Mouse (Mus musculus): Measurements from ENCODE around the gene Pde8b. TPM values are rescaled to one million over a fixed set of nuclear protein-coding genes. Genes with fewer than 3 reads are reported as not detected.
"Not testable (repeated sequence)": the region's sequence is repeated elsewhere in the genome, so short reads cannot be mapped to it uniquely, and the experiment has no call there.

The Pde8b gene
- polyA plus RNA-seq, 1 experiment from 2014 or later, result 1.9 TPM

DNA sequence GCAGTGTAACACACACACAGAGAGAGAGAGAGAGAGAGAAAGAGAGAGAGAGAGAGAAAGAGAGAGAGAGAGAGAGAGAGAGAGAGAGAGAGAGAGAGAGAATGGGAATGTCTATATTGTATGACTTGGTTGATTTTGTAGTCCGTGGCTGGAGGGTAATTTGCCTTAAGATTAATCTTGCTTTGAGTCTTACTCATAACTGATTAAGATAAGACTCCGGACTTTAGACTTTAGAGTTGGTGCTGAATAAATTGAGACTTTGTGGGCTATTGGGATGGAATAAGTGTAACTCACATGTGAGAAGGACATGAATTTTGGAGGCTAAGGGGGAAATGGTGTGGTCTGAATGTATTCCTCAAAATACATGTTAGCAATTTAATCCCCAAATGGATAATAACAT lies 7.1 kb downstream of the Pde8b start:
- no peak overlapping the region for H3K4me3 ChIP-seq
- no peaks in the 10 kb centered on the region for H3K36me3 ChIP-seq
- H3K9me3 ChIP-seq, result no peaks in the 10 kb centered on the region
- WGBS, result 90% methylated on average over 2 of the region's 2 CpGs
- no peaks in the 10 kb centered on the region for H3K27me3 ChIP-seq (ENCODE audit: insufficient read depth, poor library complexity, severe bottlenecking)
- no peak for DNase-seq (ENCODE audit: low spot score)
- no peak overlapping the region for H3K27ac ChIP-seq
- H3K4me1 ChIP-seq (replicated peaks), result no peaks in the 10 kb centered on the region

DNA sequence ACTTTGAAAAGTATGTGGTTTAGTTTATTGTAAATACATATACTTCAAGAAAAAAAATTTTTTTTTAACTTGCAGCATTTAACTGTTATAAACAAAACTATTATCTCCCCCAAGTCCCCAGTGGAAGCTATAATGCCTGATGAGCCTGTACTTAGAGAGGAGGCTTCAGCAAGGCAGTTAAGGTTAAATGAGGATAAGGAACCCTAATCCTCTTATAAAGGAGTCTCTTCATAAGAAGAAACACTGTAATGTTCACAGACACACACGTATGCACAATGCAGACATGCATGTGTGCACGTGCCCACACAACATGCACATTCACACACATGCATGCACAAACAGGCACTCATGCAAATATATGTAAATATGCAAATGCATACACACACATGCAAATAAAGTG lies 12.6 kb downstream of the Pde8b start:
- H3K4me1 ChIP-seq (replicated peaks), result no peaks in the 10 kb centered on the region
- no peaks in the 10 kb centered on the region for H3K27me3 ChIP-seq (ENCODE audit: insufficient read depth, poor library complexity, severe bottlenecking)
- no peak overlapping the region for H3K4me3 ChIP-seq
- no peaks in the 10 kb centered on the region for H3K9me3 ChIP-seq
- H3K36me3 ChIP-seq, result no peaks in the 10 kb centered on the region
- H3K27ac ChIP-seq, result no peak overlapping the region
- 99% methylated on average over 2 of the region's 2 CpGs for WGBS
- no peak for DNase-seq (ENCODE audit: low spot score)

DNA sequence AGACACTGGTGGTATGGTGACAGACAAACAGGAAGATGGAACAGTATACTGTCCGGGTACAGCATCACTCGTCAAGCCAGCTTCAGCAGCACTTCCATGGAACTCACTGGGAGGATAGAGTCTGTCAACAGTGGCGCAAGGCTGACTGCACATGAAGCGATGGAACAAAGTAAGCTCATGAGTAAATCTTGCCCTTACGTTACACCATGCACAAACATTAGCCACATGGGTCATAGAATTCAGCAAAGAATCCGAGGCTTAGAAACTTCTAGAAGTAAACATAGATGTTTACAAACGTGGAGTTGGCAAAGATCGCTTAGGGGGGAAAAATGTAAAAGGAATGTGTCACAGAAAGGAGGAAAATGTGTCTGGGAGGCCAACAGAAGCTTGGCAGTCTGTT lies 14.9 kb downstream of the Pde8b start:
- Histone ChIP-seq H3K36me3 (no peaks in the 10 kb centered on the region), H3K9me3 (no peaks in the 10 kb centered on the region), H3K27ac (no peak overlapping the region), H3K4me3 (no peak overlapping the region), H3K27me3 (ENCODE audit: insufficient read depth, poor library complexity, severe bottlenecking) (no peaks in the 10 kb centered on the region), H3K4me1 (replicated peaks) (no peaks in the 10 kb centered on the region)
- 81% methylated on average over 8 of the region's 8 CpGs for WGBS
- DNase-seq (ENCODE audit: low spot score), result no peak

DNA sequence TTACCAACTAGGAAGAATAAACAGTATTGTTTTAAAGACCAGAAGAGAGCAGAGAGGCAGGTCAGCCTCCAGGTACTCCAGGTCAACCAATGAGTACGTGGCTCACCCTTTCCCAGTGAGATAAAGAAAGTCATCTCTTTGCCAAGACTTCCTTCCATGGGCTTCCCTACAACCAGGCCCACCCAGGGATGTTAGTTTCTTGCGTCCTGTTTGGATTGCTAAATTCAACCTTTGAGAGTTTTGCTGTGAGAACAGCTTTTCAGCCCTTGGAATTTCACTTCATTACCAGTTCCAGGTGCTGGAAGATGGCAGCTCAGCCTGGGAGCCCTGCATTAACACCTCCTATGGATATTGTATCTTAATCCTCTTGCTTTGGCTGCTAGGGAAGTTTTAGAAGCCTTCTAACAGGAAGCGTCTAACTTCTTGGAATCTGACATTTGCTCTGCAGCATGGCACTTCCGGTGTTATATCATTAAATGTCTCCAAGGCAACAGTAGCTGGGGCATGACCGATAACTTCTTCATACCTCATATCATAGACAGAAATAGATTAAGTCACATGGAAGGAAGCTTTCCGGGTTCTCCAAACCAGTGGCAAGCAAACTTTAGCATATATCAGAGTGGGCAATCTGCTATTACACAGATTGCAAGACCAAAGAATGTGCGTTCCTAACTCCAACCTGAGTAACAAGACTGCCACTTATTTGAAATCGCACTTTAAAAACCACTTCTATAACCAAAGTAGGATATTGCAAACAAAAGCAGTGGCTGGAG lies 18.6 kb downstream of the Pde8b start:
- Histone ChIP-seq H3K9me3 (no peaks in the 10 kb centered on the region), H3K27ac (no peak overlapping the region), H3K27me3 (ENCODE audit: insufficient read depth, poor library complexity, severe bottlenecking) (no peaks in the 10 kb centered on the region), H3K4me3 (no peak overlapping the region), H3K36me3 (no peaks in the 10 kb centered on the region), H3K4me1 (replicated peaks) (no peaks in the 10 kb centered on the region)
- DNase-seq (ENCODE audit: low spot score), result no peak
- 89% methylated on average over 8 of the region's 8 CpGs for WGBS

DNA sequence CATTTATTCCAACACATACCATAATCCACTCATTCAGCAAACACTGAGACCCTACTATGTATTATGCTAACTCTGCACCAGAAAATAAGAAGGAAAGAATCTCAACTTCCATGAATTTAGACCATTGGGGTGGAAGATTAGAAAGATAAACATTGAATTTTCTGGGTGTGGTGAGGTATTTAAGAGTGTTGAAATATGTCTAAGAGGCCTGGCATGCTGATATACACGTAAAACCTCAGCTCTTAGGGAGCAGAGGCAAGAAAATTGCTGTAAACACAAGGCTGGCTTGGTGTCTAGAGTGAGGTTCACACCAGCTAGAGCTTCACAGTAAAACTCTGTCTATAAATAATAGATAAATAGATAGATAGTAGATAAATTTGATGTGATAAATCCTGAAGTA lies 19.8 kb downstream of the Pde8b start:
- H3K9me3 ChIP-seq, result no peaks in the 10 kb centered on the region
- DNase-seq (ENCODE audit: low spot score), result no peak
- H3K27me3 ChIP-seq (ENCODE audit: insufficient read depth, poor library complexity, severe bottlenecking), result peaks cover under 1% of the 10 kb centered on the region; the same call in 1 of the 2 replicates
- WGBS, result 95% methylated on average over 1 of the region's 1 CpGs
- H3K27ac ChIP-seq, result no peak overlapping the region
- H3K4me1 ChIP-seq (replicated peaks), result no peaks in the 10 kb centered on the region
- H3K36me3 ChIP-seq, result no peaks in the 10 kb centered on the region
- H3K4me3 ChIP-seq, result no peak overlapping the region

DNA sequence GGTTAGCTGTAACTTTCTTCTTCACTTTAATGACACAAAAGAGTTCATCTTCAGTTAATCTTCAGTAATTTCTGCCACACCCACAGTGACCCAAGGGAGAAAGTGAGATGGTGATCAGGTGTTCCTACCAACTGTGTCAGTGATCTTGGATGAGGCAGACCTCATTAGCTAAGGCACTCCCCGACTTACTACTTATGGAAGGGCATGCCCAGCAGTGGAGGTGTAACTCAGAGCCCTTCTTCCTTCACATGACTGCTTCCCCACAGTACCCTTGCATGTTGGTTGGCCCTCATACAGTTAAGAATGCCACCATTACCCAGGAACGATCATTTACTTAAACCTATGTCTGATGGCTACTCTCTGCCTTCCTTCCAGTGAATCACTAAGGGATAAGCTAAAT lies 25.6 kb downstream of the Pde8b start:
- H3K9me3 ChIP-seq, result no peaks in the 10 kb centered on the region
- H3K4me1 ChIP-seq (replicated peaks), result peaks cover 15% of the 10 kb centered on the region; the same call in 1 of the 2 replicates
- peaks cover 51% of the 10 kb centered on the region for H3K27me3 ChIP-seq (ENCODE audit: insufficient read depth, poor library complexity, severe bottlenecking)
- no peak for DNase-seq (ENCODE audit: low spot score)
- no peaks in the 10 kb centered on the region for H3K36me3 ChIP-seq
- H3K4me3 ChIP-seq, result no peak overlapping the region
- no peak overlapping the region for H3K27ac ChIP-seq
- WGBS, result 80% methylated on average over 2 of the region's 2 CpGs

DNA sequence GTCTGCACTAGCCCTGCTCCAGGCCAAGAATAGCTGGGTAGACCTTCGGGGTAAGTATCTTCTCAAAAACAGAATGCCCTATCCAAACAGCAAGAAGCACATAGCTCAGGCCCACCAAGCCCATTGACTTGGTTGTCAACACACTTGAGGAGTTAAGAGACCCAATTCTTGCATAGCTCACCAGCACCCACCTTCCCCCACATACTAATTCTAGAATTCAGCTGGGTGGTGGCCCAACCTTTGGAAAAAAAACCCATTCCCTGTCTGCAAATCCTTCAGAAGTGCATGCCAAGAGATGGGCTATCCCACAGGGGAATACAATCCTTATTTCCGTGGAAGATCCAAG lies 26.7 kb downstream of the Pde8b start:
- Histone ChIP-seq H3K9me3 (no peaks in the 10 kb centered on the region), H3K36me3 (no peaks in the 10 kb centered on the region), H3K4me3 (peak overlapping the region; percentile 86), H3K27ac (no peak overlapping the region; the same call in 1 of the 2 replicates), H3K4me1 (replicated peaks) (peaks cover 15% of the 10 kb centered on the region; the same call in 1 of the 2 replicates), H3K27me3 (ENCODE audit: insufficient read depth, poor library complexity, severe bottlenecking) (peaks cover 51% of the 10 kb centered on the region)
- 53% methylated on average over 2 of the region's 2 CpGs for WGBS
- no peak for DNase-seq (ENCODE audit: low spot score)

DNA sequence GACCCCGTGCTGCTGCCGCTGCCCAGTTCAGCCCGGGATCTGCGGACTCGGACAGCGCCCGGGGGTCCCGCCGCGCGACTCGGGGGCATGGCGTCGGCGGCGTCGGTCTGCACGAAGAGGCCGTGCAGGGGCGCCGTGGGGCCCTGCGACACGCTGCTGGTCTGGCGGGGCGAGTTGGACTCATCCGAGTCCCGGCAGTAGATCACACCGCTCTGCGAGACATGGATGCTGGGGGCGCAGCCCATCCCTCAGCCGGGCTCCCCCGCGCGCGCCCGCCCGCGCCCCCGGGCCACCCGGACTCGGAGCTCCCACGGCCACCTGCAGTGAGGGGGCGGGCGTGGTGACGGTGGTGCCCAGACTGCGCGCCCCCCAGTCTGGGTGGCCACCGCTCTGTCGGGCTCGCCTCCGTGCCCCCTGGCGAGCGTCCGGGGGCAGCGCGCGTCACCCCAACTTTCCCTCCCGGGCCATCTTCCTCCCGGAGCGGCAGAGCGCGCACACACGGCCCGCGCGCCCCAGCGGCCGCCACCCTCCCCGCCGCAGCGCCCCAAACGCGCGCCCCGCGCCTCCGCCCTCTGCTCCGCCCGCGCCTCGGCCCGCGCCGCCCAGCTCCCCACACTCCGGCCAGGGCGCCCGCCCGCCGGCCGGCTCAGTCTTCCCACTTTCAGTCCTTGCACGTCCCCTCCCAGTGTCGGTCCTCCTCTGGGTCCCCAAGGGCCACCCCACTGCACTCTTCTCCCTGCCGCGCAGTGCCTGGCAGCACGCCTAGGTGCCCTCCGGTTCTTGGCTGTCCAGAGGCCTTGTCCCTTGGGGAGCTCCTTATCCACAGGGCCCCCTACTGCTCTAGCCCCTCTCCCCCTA lies 27.3 kb downstream of the Pde8b start:
- 1% methylated on average over 87 of the region's 96 CpGs for WGBS
- peak overlapping the region; percentile 85 for H3K27ac ChIP-seq

DNA sequence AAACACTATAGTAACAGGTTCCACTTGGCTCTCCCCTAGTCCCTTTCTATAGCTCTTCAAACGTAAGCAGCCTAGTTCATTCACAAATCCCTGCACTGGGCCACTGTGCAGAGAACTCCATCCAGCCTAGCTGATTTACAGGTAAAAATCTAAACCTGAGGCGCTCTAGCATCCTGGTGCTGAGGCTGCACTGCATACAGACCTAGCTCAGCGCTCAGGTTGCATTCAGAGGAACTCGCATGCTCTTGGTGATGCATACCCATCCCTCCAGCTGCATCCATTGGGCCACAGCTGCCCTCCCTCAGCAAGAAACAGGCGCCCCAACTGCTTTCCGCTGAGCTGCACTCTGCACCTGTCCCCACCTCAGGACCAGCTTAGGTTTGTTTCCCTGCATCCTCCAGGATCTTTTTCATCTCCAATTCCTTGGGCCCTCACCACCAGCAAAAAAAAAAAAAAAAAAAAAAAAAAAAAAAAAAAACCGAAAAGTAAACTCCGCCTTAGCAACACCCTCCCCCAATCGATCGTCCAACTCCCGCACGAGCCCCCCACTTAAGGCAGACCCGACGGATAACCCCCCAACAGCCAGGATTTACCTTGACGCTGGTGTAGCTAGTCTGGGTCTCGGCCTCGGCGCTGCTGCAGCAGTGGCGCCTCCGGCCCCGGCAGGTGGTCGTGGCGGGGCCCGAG lies 28.1 kb downstream of the Pde8b start:
- H3K36me3 ChIP-seq, result no peaks in the 10 kb centered on the region
- DNase-seq (ENCODE audit: low spot score), result peak; percentile 12
- peak overlapping the region; percentile 86 for H3K4me3 ChIP-seq
- H3K27me3 ChIP-seq (ENCODE audit: insufficient read depth, poor library complexity, severe bottlenecking), result peaks cover 55% of the 10 kb centered on the region
- 3% methylated on average over 24 of the region's 24 CpGs for whole genome bisulfite sequencing
- H3K27ac ChIP-seq, result peak overlapping the region; percentile 85
- no peaks in the 10 kb centered on the region for H3K9me3 ChIP-seq
- H3K4me1 ChIP-seq (replicated peaks), result peaks cover 15% of the 10 kb centered on the region; the same call in 1 of the 2 replicates

More for the DNA sequence above, 27.3 kb downstream of the Pde8b start:
- H3K27me3 ChIP-seq (ENCODE audit: insufficient read depth, poor library complexity, severe bottlenecking), result peaks cover 51% of the 10 kb centered on the region
- no peaks in the 10 kb centered on the region for H3K36me3 ChIP-seq
- DNase-seq (ENCODE audit: low spot score), result peak; percentile 53
- H3K4me3 ChIP-seq, result peak overlapping the region; percentile 86
- H3K4me1 ChIP-seq (replicated peaks), result peaks cover 15% of the 10 kb centered on the region; the same call in 1 of the 2 replicates
- no peaks in the 10 kb centered on the region for H3K9me3 ChIP-seq

DNA sequence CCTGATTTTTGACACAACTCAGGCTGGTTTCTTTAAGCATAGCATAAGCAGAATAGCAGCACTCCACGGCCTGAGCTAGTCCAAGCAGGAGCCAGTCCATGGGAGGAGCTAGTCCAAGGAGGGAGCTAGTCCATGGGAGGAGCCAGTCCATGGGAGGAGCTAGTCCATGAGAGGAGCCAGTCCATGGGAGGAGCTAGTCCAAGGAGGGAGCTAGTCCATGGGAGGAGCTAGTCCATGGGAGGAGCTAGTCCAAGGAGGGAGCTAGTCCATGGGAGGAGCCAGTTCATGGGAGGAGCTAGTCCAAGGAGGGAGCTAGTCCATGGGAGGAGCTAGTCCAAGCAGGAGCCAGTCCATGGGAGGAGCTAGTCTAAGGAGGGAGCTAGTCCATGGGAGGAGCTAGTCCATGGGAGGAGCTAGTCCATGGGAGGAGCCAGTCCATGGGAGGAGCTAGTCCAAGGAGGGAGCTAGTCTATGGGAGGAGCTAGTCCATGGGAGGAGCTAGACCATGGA lies 34.4 kb downstream of the Pde8b start:
- not testable (repeated sequence) for H3K4me1 ChIP-seq (replicated peaks); DNase-seq (ENCODE audit: low spot score); H3K9me3 ChIP-seq; H3K27me3 ChIP-seq (ENCODE audit: insufficient read depth, poor library complexity, severe bottlenecking); H3K27ac ChIP-seq; H3K4me3 ChIP-seq; H3K36me3 ChIP-seq
- WGBS, result 45% methylated on average over 1 of the region's 1 CpGs

DNA sequence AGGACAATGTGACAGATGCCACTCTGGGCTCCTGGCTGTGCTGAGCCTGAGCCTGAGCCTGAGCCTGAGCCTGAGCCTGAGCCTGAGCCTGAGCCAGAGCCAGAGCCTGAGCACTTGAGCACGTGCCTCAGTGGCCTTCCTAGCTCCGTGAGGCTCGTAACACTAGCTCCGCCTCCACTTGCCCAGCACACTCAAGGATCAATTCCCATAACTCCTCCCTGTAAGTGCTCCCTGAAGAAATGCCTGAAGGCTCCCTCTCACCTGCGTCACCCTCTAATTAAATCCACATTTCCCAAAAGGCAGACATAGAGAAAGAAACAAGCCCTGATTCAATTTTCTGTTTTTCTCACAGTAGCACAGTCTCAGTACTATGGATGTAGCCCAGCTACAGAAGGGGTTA lies 37.8 kb downstream of the Pde8b start:
- Histone ChIP-seq H3K27me3 (ENCODE audit: insufficient read depth, poor library complexity, severe bottlenecking) (0 out of 2 replicates have a peak, but pooled peaks cover 1% of the 10 kb centered on the region), H3K9me3 (no peaks in the 10 kb centered on the region), H3K4me1 (replicated peaks) (no peaks in the 10 kb centered on the region), H3K27ac (no peak overlapping the region), H3K36me3 (no peaks in the 10 kb centered on the region), H3K4me3 (no peak overlapping the region)
- 72% methylated on average over 5 of the region's 5 CpGs for WGBS
- DNase-seq (ENCODE audit: low spot score), result no peak

DNA sequence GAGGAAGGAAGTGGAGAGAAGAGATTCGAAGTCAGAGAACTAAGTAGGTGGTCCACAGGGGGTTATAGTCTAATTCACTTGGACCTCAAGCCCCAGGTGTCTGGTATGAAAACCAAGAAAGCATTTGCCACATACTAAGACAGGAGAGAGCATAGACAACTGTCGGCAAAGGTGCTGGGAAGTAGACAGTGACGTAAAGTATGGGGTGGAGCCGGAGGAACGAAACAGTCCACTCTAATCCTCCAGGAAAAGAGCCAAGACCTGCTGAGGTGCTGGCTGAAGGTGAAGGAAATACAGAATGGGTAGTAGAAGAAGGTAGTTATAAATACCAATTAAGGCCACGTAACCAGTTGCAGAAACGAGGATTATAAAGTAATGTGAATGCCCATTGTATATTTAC lies 42.8 kb downstream of the Pde8b start:
- H3K4me1 ChIP-seq (replicated peaks); H3K27ac ChIP-seq; H3K4me3 ChIP-seq; DNase-seq (ENCODE audit: low spot score); H3K27me3 ChIP-seq (ENCODE audit: insufficient read depth, poor library complexity, severe bottlenecking); H3K36me3 ChIP-seq; H3K9me3 ChIP-seq: not testable (repeated sequence)
- 88% methylated on average over 7 of the region's 7 CpGs for WGBS

Data from hindbrain, embryonic 10.5 days (tissue).